Comparison of ENCODE assay signal across 14 mouse cellular contexts in genomic region chr15:85458631-85459082, GRCm38 (mm10). TPM values are rescaled to one million over a fixed set of nuclear protein-coding genes. Genes with fewer than 3 reads are reported as not detected.
DNase-seq lines count a peak whose midpoint lies in the region; ATAC-seq and TF ChIP-seq lines count a peak whose summit lies in the region.
"Had no signal": no experiment of that assay in that cellular context is flagged by ENCODE, and none has a peak within 500 bp of the region (broad histone marks: within the 10 kb centered on the region; RNA-seq: fewer than 3 reads in every experiment).

No protein-coding gene starts in this region.

- no peaks in the 10 kb centered on the region for H3K9me3 ChIP-seq in lung, embryonic 14.5 days (ENCODE audit: low read depth, low read length)
- H3K9me3 ChIP-seq in forebrain, embryonic 11.5 days (ENCODE audit: control insufficient read depth, low read length), result no peaks in the 10 kb centered on the region
- no peaks in the 10 kb centered on the region for H3K9me3 ChIP-seq in hindbrain, embryonic 16.5 days (ENCODE audit: control insufficient read depth, low read length)
- H3K9me3 ChIP-seq in neural tube, embryonic 12.5 days, result no peaks in the 10 kb centered on the region

- no peaks in the 10 kb centered on the region for H3K27me3 ChIP-seq in lung, embryonic 14.5 days (ENCODE audit: insufficient read depth, low read length)
- H3K27me3 ChIP-seq in forebrain, embryonic 11.5 days (ENCODE audit: control insufficient read depth, insufficient read depth, low read length), result no peaks in the 10 kb centered on the region
- no peaks in the 10 kb centered on the region for H3K27me3 ChIP-seq in hindbrain, embryonic 16.5 days (replicated peaks; ENCODE audit: control insufficient read depth, insufficient read depth, low read length)
- no peaks in the 10 kb centered on the region for H3K27me3 ChIP-seq in neural tube, embryonic 12.5 days (replicated peaks)

- peak overlapping the region; percentile 84 for H3K27ac ChIP-seq in lung, embryonic 14.5 days (ENCODE audit: low read depth)
- H3K27ac ChIP-seq in forebrain, embryonic 11.5 days (ENCODE audit: low read depth, low read length), result peak overlapping the region; percentile 93
- H3K27ac ChIP-seq in hindbrain, embryonic 16.5 days (ENCODE audit: low read depth, low read length), result peak overlapping the region; percentile 60
- peak overlapping the region; percentile 60 for H3K27ac ChIP-seq in neural tube, embryonic 12.5 days
- H3K27ac ChIP-seq: kidney, postnatal 0 days had no signal

- H3K9ac ChIP-seq in lung, embryonic 14.5 days, result no peak overlapping the region
- H3K9ac ChIP-seq in forebrain, embryonic 11.5 days (ENCODE audit: low read length), result no peak overlapping the region
- H3K9ac ChIP-seq in hindbrain, embryonic 16.5 days (ENCODE audit: low read depth, low read length), result no peak overlapping the region
- H3K9ac ChIP-seq in neural tube, embryonic 12.5 days, result no peak overlapping the region

- 53% methylated on average over 4 of the region's 4 CpGs for WGBS in lung, embryonic 14.5 days
- WGBS in forebrain, embryonic 11.5 days, result 13% methylated on average over 4 of the region's 4 CpGs
- WGBS in hindbrain, embryonic 16.5 days, result 14% methylated on average over 4 of the region's 4 CpGs
- 20% methylated on average over 4 of the region's 4 CpGs for WGBS in neural tube, embryonic 12.5 days

- ATAC-seq in lung, embryonic 14.5 days (ENCODE audit: insufficient read depth), result peak; percentile 73
- ATAC-seq in forebrain, embryonic 11.5 days (replicated peaks; ENCODE audit: low FRiP score), result peak; percentile 82
- ATAC-seq in hindbrain, embryonic 16.5 days, result 0 out of 2 replicates have a peak, but pooled peaks have one; percentile 39
- peak; percentile 43; the same call in 1 of the 2 replicates for ATAC-seq in neural tube, embryonic 12.5 days (ENCODE audit: low FRiP score, low read depth)

- H3K36me3 ChIP-seq in lung, embryonic 14.5 days (ENCODE audit: insufficient read depth), result peaks cover 59% of the 10 kb centered on the region
- no peaks in the 10 kb centered on the region for H3K36me3 ChIP-seq in forebrain, embryonic 11.5 days (ENCODE audit: control insufficient read depth, insufficient read depth, low read length)
- H3K36me3 ChIP-seq in hindbrain, embryonic 16.5 days (ENCODE audit: control insufficient read depth, insufficient read depth, low read length), result no peaks in the 10 kb centered on the region
- 0 out of 2 replicates have a peak, but pooled peaks cover 5% of the 10 kb centered on the region for H3K36me3 ChIP-seq in neural tube, embryonic 12.5 days

- peak; percentile 58 for DNase-seq in lung, embryonic 14.5 days
- no peak for DNase-seq in lung, postnatal 10 days
- DNase-seq in forebrain, embryonic 11.5 days (ENCODE audit: low spot score), result peak; percentile 67
- DNase-seq in spleen, adult 12 weeks (ENCODE audit: low spot score), result no peak
- no peak for DNase-seq in testis, postnatal 14 days (ENCODE audit: low spot score)
- no peak for DNase-seq in thymus, postnatal 10 days (ENCODE audit: low spot score in 2 of 2)
- DNase-seq: adrenal gland, adult 8-10 months; cerebellum, adult 18-20 months; heart, postnatal 10 days; thymus, postnatal 14 days had no signal

- H3K4me3 ChIP-seq in lung, embryonic 14.5 days (ENCODE audit: low read depth, low read length), result no peak overlapping the region
- no peak overlapping the region for H3K4me3 ChIP-seq in forebrain, embryonic 11.5 days (ENCODE audit: low read depth, low read length)
- no peak overlapping the region for H3K4me3 ChIP-seq in hindbrain, embryonic 16.5 days (ENCODE audit: low read length)
- no peak overlapping the region for H3K4me3 ChIP-seq in neural tube, embryonic 12.5 days

- no peak for TF ChIP-seq CTCF in lung, embryonic 14.5 days (IDR thresholded peaks at IDR 0.05; ENCODE audit: low read depth)

- peaks cover 3% of the 10 kb centered on the region; the same call in 1 of the 2 replicates for H3K4me1 ChIP-seq in lung, embryonic 14.5 days (ENCODE audit: insufficient read depth)
- peaks cover 68% of the 10 kb centered on the region for H3K4me1 ChIP-seq in forebrain, embryonic 11.5 days (replicated peaks; ENCODE audit: control insufficient read depth, insufficient read depth, low read length)
- peaks cover 47% of the 10 kb centered on the region for H3K4me1 ChIP-seq in hindbrain, embryonic 16.5 days (ENCODE audit: control insufficient read depth, insufficient read depth, low read depth, low read length)
- peaks cover 79% of the 10 kb centered on the region for H3K4me1 ChIP-seq in neural tube, embryonic 12.5 days

- no peak overlapping the region for H3K4me2 ChIP-seq in lung, embryonic 14.5 days
- peak overlapping the region; percentile 19 for H3K4me2 ChIP-seq in forebrain, embryonic 11.5 days (ENCODE audit: low read depth, low read length, severe bottlenecking)
- no peak overlapping the region for H3K4me2 ChIP-seq in hindbrain, embryonic 16.5 days (ENCODE audit: low read length)
- no peak overlapping the region for H3K4me2 ChIP-seq in neural tube, embryonic 12.5 days (replicated peaks)

RNA-seq across cellular contexts. Expression of gene 7530416G11Rik, which starts 44.4 kb away (rescaled TPM):
- not detected in 2 replicates for polyA plus RNA-seq in lung, embryonic 14.5 days (2014; fragmentation: Nextera tagmentation; extraction: Ambion mirVana)
- polyA plus RNA-seq in forebrain, embryonic 11.5 days (2014; fragmentation: Nextera tagmentation; extraction: Ambion mirVana), result not detected in 2 replicates
- not detected in 2 replicates for polyA plus RNA-seq in hindbrain, embryonic 16.5 days (2015; fragmentation: Nextera tagmentation; extraction: Ambion mirVana)
- not detected in 2 replicates for polyA plus RNA-seq in neural tube, embryonic 12.5 days (2016; fragmentation: Nextera tagmentation; extraction: Ambion mirVana)
- polyA plus RNA-seq: kidney, postnatal 0 days; liver, adult 2 months had no signal

Comparison
In these comparisons a context has a peak if more than half of its experiments do, and no peak if none do; other contexts are left out.
1. DNase-seq: peak in lung, embryonic 14.5 days (single experiment) and forebrain, embryonic 11.5 days (single experiment); none in lung, postnatal 10 days (single experiment), spleen, adult 12 weeks (single experiment), testis, postnatal 14 days (single experiment) and thymus, postnatal 10 days (0 of 2).
2. Peak in every context shown above with its lines, with median percentiles within 50 percentile points of each other: ATAC-seq and H3K27ac ChIP-seq.